Mouse (Mus musculus) liver, embryonic 12.5 days (tissue): Measurements from ENCODE around the gene Acbd7. TPM values are rescaled to one million over a fixed set of nuclear protein-coding genes. Genes with fewer than 3 reads are reported as not detected.

Experiments used
- ATAC-seq: fragments of 200-750 bp; cut with Nextera tagmentation; 2 replicates; pipeline ENCODE4 v1.8.0; 2017; ENCODE audit warnings: moderate number of reproducible peaks, mild to moderate bottlenecking, moderate library complexity
- H3K27ac ChIP-seq: fragments of 300-500 bp; sonication (generic); 2 replicates; pipeline ENCODE4 v1.5.1; 2016; ENCODE audit warnings: mild to moderate bottlenecking
- H3K27me3 ChIP-seq: fragments of 300-500 bp; sonication (generic); replicated peaks from 2 replicates; pipeline ENCODE4 v1.6.1; 2016; ENCODE audit warnings: mild to moderate bottlenecking, moderate library complexity
- H3K36me3 ChIP-seq: fragments of 300-500 bp; sonication (generic); 2 replicates; pipeline ENCODE4 v1.6.1; 2016; ENCODE audit warnings: mild to moderate bottlenecking, moderate library complexity
- H3K4me1 ChIP-seq: fragments of 300-500 bp; sonication (generic); 2 replicates; pipeline ENCODE4 v1.6.1; 2016
- H3K4me2 ChIP-seq: fragments of 300-500 bp; sonication (generic); 2 replicates; pipeline ENCODE4 v1.6.1; 2016; ENCODE audit warnings: mild to moderate bottlenecking, moderate library complexity
- H3K4me3 ChIP-seq: fragments of 300-500 bp; sonication (generic); 2 replicates; pipeline ENCODE4 v1.5.1; 2016; ENCODE audit warnings: mild to moderate bottlenecking, moderate library complexity
- H3K9ac ChIP-seq: fragments of 300-500 bp; sonication (generic); 2 replicates; pipeline ENCODE4 v1.6.1; 2016; ENCODE audit warnings: mild to moderate bottlenecking, moderate library complexity
- H3K9me3 ChIP-seq: fragments of 300-500 bp; sonication (generic); replicated peaks from 2 replicates; pipeline ENCODE4 v1.6.1; 2016; ENCODE audit warnings: mild to moderate bottlenecking, moderate library complexity
- WGBS: fragments of 180-500 bp; shearing (Covaris S2); methylation state at CpG from one replicate; pipeline ENCODE4 v1.1.7; 2016; ENCODE audit not compliant: insufficient replicate concordance; 5-methylcytosine and 5-hydroxymethylcytosine counted together
- polyA plus RNA-seq: library from polyadenylated mRNA; unstranded; fragments of >200 nt; fragmentation: Nextera tagmentation; extraction: Ambion mirVana; gene quantifications from 2 replicates; pipeline ENCODE4 v1.2.1, GENCODE M21; 2016

The Acbd7 gene
- polyA plus RNA-seq = 0.37 and 0.93 TPM in 2 replicates

- 4% methylated on average over 20 of the region's 20 CpGs for WGBS
- no peak within 1 kb of the TSS for H3K27ac ChIP-seq
- ATAC-seq = peak; percentile 73
Measured at GRCm38 (mm10) chr2:3335611-3336301, at the start of gene Acbd7. Gene Acbd7 (plus strand): TSS chr2:3336168.

GRCm38 (mm10) chr2:3286243-3286642, 49.7 kb upstream of the Acbd7 start:
- WGBS = 61% methylated on average over 2 of the region's 2 CpGs
- Histone ChIP-seq H3K4me2 (no peak overlapping the region), H3K4me1 (peaks cover 23% of the 10 kb centered on the region), H3K9me3 (no peaks in the 10 kb centered on the region), H3K9ac (no peak overlapping the region), H3K27ac (no peak overlapping the region), H3K36me3 (no peaks in the 10 kb centered on the region), H3K4me3 (no peak overlapping the region), H3K27me3 (no peaks in the 10 kb centered on the region)
- no peak for ATAC-seq

More at GRCm38 (mm10) chr2:3335611-3336301, at the start of gene Acbd7:
- H3K9me3 ChIP-seq = no peaks in the 10 kb centered on the region
- H3K4me2 ChIP-seq = peak within 1 kb of the TSS; percentile 75
- no peaks in the 10 kb centered on the region; the same call in 1 of the 2 replicates for H3K27me3 ChIP-seq
- peaks cover 26% of the 10 kb centered on the region for H3K4me1 ChIP-seq
- H3K4me3 ChIP-seq = peak within 1 kb of the TSS; percentile 46
- H3K9ac ChIP-seq = peak within 1 kb of the TSS; percentile 55; the same call in 1 of the 2 replicates
- H3K36me3 ChIP-seq = no peaks in the 10 kb centered on the region

- Histone ChIP-seq H3K4me2 (no peak overlapping the region), H3K4me3 (no peak overlapping the region), H3K36me3 (no peaks in the 10 kb centered on the region), H3K27me3 (no peaks in the 10 kb centered on the region), H3K27ac (no peak overlapping the region), H3K4me1 (peaks cover 20% of the 10 kb centered on the region), H3K9me3 (no peaks in the 10 kb centered on the region), H3K9ac (no peak overlapping the region)
- ATAC-seq = no peak
- WGBS = 68% methylated on average over 1 of the region's 1 CpGs
Measured at GRCm38 (mm10) chr2:3289581-3289980, 46.4 kb upstream of the Acbd7 start.

- H3K9ac ChIP-seq = no peak overlapping the region
- no peak overlapping the region for H3K4me3 ChIP-seq
- peaks cover 10% of the 10 kb centered on the region; the same call in 1 of the 2 replicates for H3K4me1 ChIP-seq
- no peak for ATAC-seq
- no peak overlapping the region for H3K27ac ChIP-seq
- H3K36me3 ChIP-seq = no peaks in the 10 kb centered on the region
- WGBS = 86% methylated on average over 1 of the region's 1 CpGs
- H3K4me2 ChIP-seq = no peak overlapping the region
- H3K9me3 ChIP-seq = no peaks in the 10 kb centered on the region
- H3K27me3 ChIP-seq = no peaks in the 10 kb centered on the region
Measured at GRCm38 (mm10) chr2:3292170-3292569, 43.8 kb upstream of the Acbd7 start.

GRCm38 (mm10) chr2:3295826-3296225, 40.1 kb upstream of the Acbd7 start:
- no peak overlapping the region for H3K27ac ChIP-seq

GRCm38 (mm10) chr2:3305426-3306025, 30.4 kb upstream of the Acbd7 start:
- Histone ChIP-seq H3K9me3 (no peaks in the 10 kb centered on the region), H3K4me1 (no peaks in the 10 kb centered on the region), H3K27me3 (no peaks in the 10 kb centered on the region), H3K36me3 (peaks cover 27% of the 10 kb centered on the region), H3K4me3 (no peak overlapping the region), H3K9ac (no peak overlapping the region), H3K4me2 (no peak overlapping the region), H3K27ac (no peak overlapping the region)
- 81% methylated on average over 3 of the region's 3 CpGs for WGBS
- ATAC-seq = no peak

More at GRCm38 (mm10) chr2:3295826-3296225, 40.1 kb upstream of the Acbd7 start:
- Histone ChIP-seq H3K9ac (no peak overlapping the region), H3K4me2 (no peak overlapping the region), H3K9me3 (no peaks in the 10 kb centered on the region), H3K4me3 (no peak overlapping the region), H3K27me3 (no peaks in the 10 kb centered on the region), H3K4me1 (peaks cover 10% of the 10 kb centered on the region; the same call in 1 of the 2 replicates), H3K36me3 (no peaks in the 10 kb centered on the region)
- WGBS = 84% methylated on average over 7 of the region's 7 CpGs
- no peak for ATAC-seq

- Histone ChIP-seq H3K9me3 (no peaks in the 10 kb centered on the region), H3K4me2 (no peak overlapping the region), H3K9ac (no peak overlapping the region), H3K4me1 (peaks cover 5% of the 10 kb centered on the region; the same call in 1 of the 2 replicates), H3K27ac (no peak overlapping the region), H3K27me3 (no peaks in the 10 kb centered on the region), H3K4me3 (no peak overlapping the region), H3K36me3 (peaks cover 82% of the 10 kb centered on the region)
- 74% methylated on average over 2 of the region's 2 CpGs for WGBS
- ATAC-seq = no peak
Measured at GRCm38 (mm10) chr2:3323132-3323531, 12.8 kb upstream of the Acbd7 start.

GRCm38 (mm10) chr2:3324381-3325130, 11.4 kb upstream of the Acbd7 start:
- no peak overlapping the region for H3K9ac ChIP-seq
- H3K9me3 ChIP-seq = no peaks in the 10 kb centered on the region
- no peak overlapping the region for H3K4me2 ChIP-seq
- no peaks in the 10 kb centered on the region for H3K27me3 ChIP-seq
- no peak overlapping the region for H3K27ac ChIP-seq
- no peak for ATAC-seq
- no peak overlapping the region for H3K4me3 ChIP-seq
- WGBS = 76% methylated on average over 7 of the region's 7 CpGs
- H3K4me1 ChIP-seq = peaks cover 5% of the 10 kb centered on the region; the same call in 1 of the 2 replicates
- peaks cover 82% of the 10 kb centered on the region for H3K36me3 ChIP-seq

GRCm38 (mm10) chr2:3326547-3326946, 9.4 kb upstream of the Acbd7 start:
- peaks cover 68% of the 10 kb centered on the region for H3K36me3 ChIP-seq
- H3K9ac ChIP-seq = no peak overlapping the region
- no peak overlapping the region for H3K4me3 ChIP-seq
- H3K9me3 ChIP-seq = no peaks in the 10 kb centered on the region
- H3K27ac ChIP-seq = no peak overlapping the region
- ATAC-seq = no peak
- peaks cover 16% of the 10 kb centered on the region for H3K4me1 ChIP-seq
- H3K4me2 ChIP-seq = no peak overlapping the region
- no peaks in the 10 kb centered on the region for H3K27me3 ChIP-seq
- 79% methylated on average over 1 of the region's 1 CpGs for WGBS

GRCm38 (mm10) chr2:3327351-3327750, 8.6 kb upstream of the Acbd7 start:
- Histone ChIP-seq H3K9ac (no peak overlapping the region), H3K4me1 (peaks cover 23% of the 10 kb centered on the region), H3K27ac (no peak overlapping the region), H3K4me3 (no peak overlapping the region), H3K27me3 (no peaks in the 10 kb centered on the region), H3K9me3 (no peaks in the 10 kb centered on the region), H3K4me2 (no peak overlapping the region), H3K36me3 (peaks cover 62% of the 10 kb centered on the region)
- WGBS = 16% methylated on average over 1 of the region's 1 CpGs
- ATAC-seq = peak; percentile 47; the same call in 1 of the 2 replicates

GRCm38 (mm10) chr2:3331071-3331703, 4.8 kb upstream of the Acbd7 start:
- H3K4me2 ChIP-seq = peak overlapping the region; percentile 94
- peak overlapping the region; percentile 81; the same call in 1 of the 2 replicates for H3K27ac ChIP-seq
- WGBS = 41% methylated on average over 5 of the region's 5 CpGs
- no peak for ATAC-seq
- H3K27me3 ChIP-seq = no peaks in the 10 kb centered on the region
- peak overlapping the region; percentile 84 for H3K9ac ChIP-seq
- peak overlapping the region; percentile 73 for H3K4me3 ChIP-seq
- H3K36me3 ChIP-seq = peaks cover 28% of the 10 kb centered on the region
- H3K9me3 ChIP-seq = no peaks in the 10 kb centered on the region
- H3K4me1 ChIP-seq = peaks cover 27% of the 10 kb centered on the region
